8 mouse cellular contexts compared by ENCODE assay signal in the genomic region with DNA sequence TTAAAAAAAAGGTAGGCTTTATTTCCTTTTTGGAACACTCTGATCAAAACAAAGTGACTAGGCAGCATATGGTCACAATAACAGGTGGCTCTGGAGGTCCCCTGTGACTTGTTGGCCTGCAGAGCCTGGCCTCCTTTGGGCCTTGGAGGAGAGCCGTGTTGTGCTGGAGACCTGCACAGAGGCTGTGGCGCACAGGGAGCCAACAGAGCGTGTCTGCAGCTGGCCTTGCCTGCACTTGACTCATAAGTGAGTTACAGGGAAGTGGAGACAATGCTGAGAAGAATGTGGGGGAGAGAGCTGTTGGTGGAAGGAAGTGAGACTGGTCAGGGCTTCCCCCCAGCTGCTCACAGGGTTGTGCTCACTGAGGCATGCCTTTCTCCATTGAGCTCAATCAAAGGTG.
DNase-seq lines count a peak whose midpoint lies in the region; ATAC-seq lines count a peak whose summit lies in the region.

No protein-coding gene starts in this region.

- no peak overlapping the region for H3K9ac ChIP-seq in forebrain, embryonic 13.5 days
- no peak overlapping the region for H3K9ac ChIP-seq in forebrain, embryonic 12.5 days
- H3K9ac ChIP-seq in heart, embryonic 15.5 days: no peak overlapping the region

- H3K4me3 ChIP-seq in forebrain, embryonic 13.5 days: no peak overlapping the region
- no peak overlapping the region for H3K4me3 ChIP-seq in forebrain, embryonic 12.5 days (replicated peaks)
- H3K4me3 ChIP-seq in heart, embryonic 15.5 days: no peak overlapping the region

- H3K36me3 ChIP-seq in forebrain, embryonic 13.5 days (ENCODE audit: poor library complexity, severe bottlenecking): no peaks in the 10 kb centered on the region
- no peaks in the 10 kb centered on the region for H3K36me3 ChIP-seq in forebrain, embryonic 12.5 days (replicated peaks)
- H3K36me3 ChIP-seq in heart, embryonic 15.5 days: no peaks in the 10 kb centered on the region

- 25% methylated on average over 3 of the region's 3 CpGs for WGBS in forebrain, embryonic 13.5 days
- 27% methylated on average over 3 of the region's 3 CpGs for WGBS in forebrain, embryonic 12.5 days
- WGBS in heart, embryonic 15.5 days: 28% methylated on average over 3 of the region's 3 CpGs

- H3K4me2 ChIP-seq in forebrain, embryonic 13.5 days: no peak overlapping the region
- no peak overlapping the region for H3K4me2 ChIP-seq in forebrain, embryonic 12.5 days
- H3K4me2 ChIP-seq in heart, embryonic 15.5 days: no peak overlapping the region

- ATAC-seq in forebrain, embryonic 13.5 days: 0 out of 2 replicates have a peak, but pooled peaks have one; percentile 13
- no peak for ATAC-seq in forebrain, embryonic 12.5 days (ENCODE audit: low FRiP score)
- ATAC-seq in heart, embryonic 15.5 days (replicated peaks; ENCODE audit: insufficient number of reproducible peaks, insufficient read depth, low FRiP score, low read depth): peak; percentile 55

- no peaks in the 10 kb centered on the region for H3K27me3 ChIP-seq in forebrain, embryonic 13.5 days
- no peaks in the 10 kb centered on the region for H3K27me3 ChIP-seq in forebrain, embryonic 12.5 days
- no peaks in the 10 kb centered on the region for H3K27me3 ChIP-seq in heart, embryonic 15.5 days

- no peaks in the 10 kb centered on the region for H3K9me3 ChIP-seq in forebrain, embryonic 13.5 days (replicated peaks)
- H3K9me3 ChIP-seq in forebrain, embryonic 12.5 days: no peaks in the 10 kb centered on the region
- H3K9me3 ChIP-seq in heart, embryonic 15.5 days (replicated peaks): no peaks in the 10 kb centered on the region

- H3K27ac ChIP-seq in forebrain, embryonic 13.5 days: no peak overlapping the region; the same call in 1 of the 2 replicates
- H3K27ac ChIP-seq in forebrain, embryonic 12.5 days: no peak overlapping the region
- H3K27ac ChIP-seq in heart, embryonic 15.5 days: no peak overlapping the region

- DNase-seq in 416B (ENCODE audit: low read depth): peak; percentile 65
- peak; percentile 44 for DNase-seq in cerebellum, adult 8-10 months
- DNase-seq in kidney, postnatal 36 days: peak; percentile 33 to 54
- peak; percentile 24 for DNase-seq in retina, postnatal 1 day
- DNase-seq in yolk sac, embryonic 10.5 days (ENCODE audit: low spot score): no peak

- H3K4me1 ChIP-seq in forebrain, embryonic 13.5 days: peaks cover 7% of the 10 kb centered on the region
- H3K4me1 ChIP-seq in forebrain, embryonic 12.5 days: peaks cover 10% of the 10 kb centered on the region
- no peaks in the 10 kb centered on the region for H3K4me1 ChIP-seq in heart, embryonic 15.5 days (replicated peaks)
